Mouse (Mus musculus) neutrophil, adult 59 days (primary cell): ENCODE results near the gene Ucma. TPM values are rescaled to one million over a fixed set of nuclear protein-coding genes. Genes with fewer than 3 reads are reported as not detected.

Source experiments
- total RNA-seq, 2 experiments: library from RNA; stranded (reverse); gene quantifications; 1 replicate in 1 of 2; 2 replicates in 1 of 2; pipeline ENCODE4 v1.2.4; 2023

Gene Ucma
- not detected for total RNA-seq

GRCm38 (mm10) chr2:4975807-4976206, at the start of gene Ucma:
Gene Ucma (plus strand): TSS chr2:4976122.

GRCm38 (mm10) chr2:5012491-5013324, 36.8 kb downstream of the Ucma start, which contains the start of gene Mcm10:
Gene Mcm10 (minus strand): TSS chr2:5012791.

Other genes starting within 250 kb of the Ucma start
- 10 to 100 TPM; 16.5 to 25.6 TPM for gene Sephs1, start 94.6 kb upstream of the Ucma start, total RNA-seq
- gene Phyh, start 57.1 kb upstream of the Ucma start, total RNA-seq, result 10 to 100 TPM; 34.5 to 39.1 TPM
- 10 to 100 TPM; 25.3 to 29.8 TPM for gene Mcm10, start 36.7 kb downstream of the Ucma start, total RNA-seq
- 10 to 100 TPM; 23.9 to 24.1 TPM for gene Optn, start 87.9 kb downstream of the Ucma start, total RNA-seq
- gene Ccdc3, start 161.7 kb downstream of the Ucma start, total RNA-seq, result not detected